Mouse (Mus musculus) gastrocnemius, adult 2 months (tissue): Measurements from ENCODE around the gene Mrln. TPM values are rescaled to one million over a fixed set of nuclear protein-coding genes. Genes with fewer than 3 reads are reported as not detected.

Experiments
- DNase-seq: peaks from one replicate; pipeline ENCODE4 v3.0.0; 2022
- H3K27ac ChIP-seq: fragments of 200-600 bp; 2 replicates; pipeline ENCODE4 v1.8.1; 2022; ENCODE audit warnings: mild to moderate bottlenecking
- H3K4me3 ChIP-seq: fragments of 200-600 bp; 2 replicates; pipeline ENCODE4 v1.8.1; 2022; ENCODE audit warnings: mild to moderate bottlenecking, moderate library complexity
- CTCF ChIP-seq: fragments of 200-600 bp; IDR thresholded peaks from 2 replicates; pipeline ENCODE4 v1.8.1; 2022; ENCODE audit warnings: antibody characterized with exemption, mild to moderate bottlenecking, moderate library complexity
- intact Hi-C: fragments of 180-260 bp; cut with DNase I; formaldehyde crosslinking; loops from one replicate; pipeline ENCODE4 v1.15.1; 2025
- total RNA-seq, 2 experiments: library from RNA; stranded (reverse); gene quantifications; 2 replicates each; pipeline ENCODE4 v1.2.3; 2021

Gene Mrln
- total RNA-seq, 2 experiments from 2014 or later: 201 to 276 TPM

- H3K4me3 ChIP-seq: no peak overlapping the region
- peak overlapping the region; percentile 53; the same call in 1 of the 2 replicates for H3K27ac ChIP-seq
- no peak for DNase-seq
- no peak for TF ChIP-seq CTCF
- intact Hi-C loops: no loop called here
Measured at GRCm38 (mm10) chr10:70264337-70265036, 60.0 kb downstream of the Mrln start.

DNA sequence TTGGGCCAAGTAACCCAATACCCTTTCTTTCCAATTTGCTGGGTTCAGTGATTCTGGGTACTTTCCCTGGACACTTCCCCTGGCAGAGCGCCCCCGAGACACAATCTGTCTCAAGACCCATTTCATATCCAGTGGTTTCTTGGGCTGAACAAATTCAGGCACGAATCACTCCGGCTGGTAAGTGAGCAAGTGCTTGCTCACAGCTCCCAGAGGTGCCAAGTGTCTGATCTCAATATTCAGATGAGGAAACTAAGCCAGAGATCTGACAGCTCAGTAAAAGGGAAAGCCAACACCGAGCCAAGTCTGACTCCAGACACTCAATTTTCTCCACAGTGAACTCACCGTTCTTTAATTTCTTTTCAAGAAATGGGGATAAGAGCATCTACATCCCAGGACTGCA lies 62.0 kb downstream of the Mrln start:
- no peak for TF ChIP-seq CTCF
- intact Hi-C loops: no loop called here
- Histone ChIP-seq H3K4me3 (no peak overlapping the region), H3K27ac (no peak overlapping the region)
- DNase-seq: peak; percentile 42

GRCm38 (mm10) chr10:70268581-70269446 lies 64.3 kb downstream of the Mrln start:
- TF ChIP-seq CTCF: no peak

More at GRCm38 (mm10) chr10:70268581-70269446, 64.3 kb downstream of the Mrln start:
- Histone ChIP-seq H3K4me3 (no peak overlapping the region), H3K27ac (no peak overlapping the region)
- intact Hi-C loops: no loop called here
- DNase-seq: no peak

Other genes starting within 250 kb of the Mrln start
- 100 to 1,000 TPM in 1 of 2 experiments, 10 to 100 TPM in 1; 94.2 to 115 TPM for gene Ccdc6, start 107.5 kb upstream of the Mrln start, total RNA-seq
- 1 to 10 TPM; 5.0 to 9.6 TPM for gene Slc16a9, start 40.4 kb downstream of the Mrln start, total RNA-seq
- gene Fam13c, start 235.8 kb downstream of the Mrln start, total RNA-seq: 1 to 10 TPM; 5.2 to 7.0 TPM